Mouse (Mus musculus) pancreas, adult 10 weeks (tissue): ENCODE measurements around the gene Sema3f. TPM values are rescaled to one million over a fixed set of nuclear protein-coding genes. Genes with fewer than 3 reads are reported as not detected.

Experiments used
- polyA plus RNA-seq: library from polyadenylated mRNA; stranded (reverse); fragments of 350-450 nt; fragmentation: Illumina TruSeq; extraction: RNeasy Lipid Tissue Mini Kit (QIAGEN cat#74804); gene quantifications from one replicate; pipeline ENCODE4 v1.2.3, GENCODE M21; 2015; ENCODE audit warnings: low read depth, low replicate concordance; ENCODE audit not compliant: insufficient read depth

Sema3f gene
- polyA plus RNA-seq = 19.9 TPM

GRCm38 (mm10) chr9:107709697-107710483, at the start of gene Sema3f:
Sema3f (minus strand) TSS chr9:107710475.

GRCm38 (mm10) chr9:107679501-107679900, 30.8 kb downstream of the Sema3f start, which contains the start of gene Gnat1:
Gnat1 (minus strand) TSS chr9:107679712.

GRCm38 (mm10) chr9:107669480-107669945, 40.8 kb downstream of the Sema3f start, which contains the start of gene Slc38a3:
Slc38a3 (minus strand) TSS chr9:107669530.

GRCm38 (mm10) chr9:107635279-107636028, 74.8 kb downstream of the Sema3f start, which contains the start of gene Gnai2:
Gnai2 (minus strand) TSS chr9:107635367.

Other genes with a start within 250 kb of the Sema3f start
- gene Tmem115, start 176.5 kb downstream of the Sema3f start, polyA plus RNA-seq = 6.5 TPM
- 2.8 TPM for gene Cyb561d2, start 168.3 kb downstream of the Sema3f start, polyA plus RNA-seq
- gene Nprl2, start 168.2 kb downstream of the Sema3f start, polyA plus RNA-seq = 5.4 TPM
- not detected for gene Zmynd10, start 163.2 kb downstream of the Sema3f start, polyA plus RNA-seq
- gene Rassf1, start 158.9 kb downstream of the Sema3f start, polyA plus RNA-seq = 10.7 TPM
- gene Tusc2, start 147.2 kb downstream of the Sema3f start, polyA plus RNA-seq = 11.3 TPM
- 12.1 TPM for gene Hyal2, start 142.5 kb downstream of the Sema3f start, polyA plus RNA-seq
- 1.7 TPM for gene Hyal1, start 133.5 kb downstream of the Sema3f start, polyA plus RNA-seq
- gene Naa80, start 131.6 kb downstream of the Sema3f start, polyA plus RNA-seq = 10.5 TPM
- gene Hyal3, start 129.7 kb downstream of the Sema3f start, polyA plus RNA-seq = 0.76 TPM
- gene Ifrd2, start 122.8 kb downstream of the Sema3f start, polyA plus RNA-seq = 23.7 TPM
- 2.8 TPM for gene Sema3b, start 101.2 kb downstream of the Sema3f start, polyA plus RNA-seq
- gene Gnai2, start 75.1 kb downstream of the Sema3f start, polyA plus RNA-seq = 76.6 TPM
- gene Slc38a3, start 40.9 kb downstream of the Sema3f start, polyA plus RNA-seq = 99.2 TPM
- not detected for gene Gnat1, start 30.8 kb downstream of the Sema3f start, polyA plus RNA-seq
- 36.6 TPM for gene Rbm5, start 60.5 kb upstream of the Sema3f start, polyA plus RNA-seq
- gene Rbm6, start 162.8 kb upstream of the Sema3f start, polyA plus RNA-seq = 27.2 TPM
- gene Mon1a, start 177.7 kb upstream of the Sema3f start, polyA plus RNA-seq = 9.7 TPM
- gene Mst1r, start 196.4 kb upstream of the Sema3f start, polyA plus RNA-seq = 3.4 TPM
- not detected for gene Actl11, start 218.0 kb upstream of the Sema3f start, polyA plus RNA-seq
- gene Camkv, start 225.2 kb upstream of the Sema3f start, polyA plus RNA-seq = not detected
- gene Traip, start 239.7 kb upstream of the Sema3f start, polyA plus RNA-seq = not detected